Mouse (Mus musculus) kidney, adult 9 months (tissue): ENCODE measurements at regions not wholly inside any gene's neighbourhood (a gene's known extent, or its start where the extent isn't known, plus 50 kb on each side); places are given as distances from the start of the nearest gene placed in this dataset.

Source experiments
- DNase-seq: peaks from one replicate; pipeline ENCODE4 v3.0.0; 2022

DNA sequence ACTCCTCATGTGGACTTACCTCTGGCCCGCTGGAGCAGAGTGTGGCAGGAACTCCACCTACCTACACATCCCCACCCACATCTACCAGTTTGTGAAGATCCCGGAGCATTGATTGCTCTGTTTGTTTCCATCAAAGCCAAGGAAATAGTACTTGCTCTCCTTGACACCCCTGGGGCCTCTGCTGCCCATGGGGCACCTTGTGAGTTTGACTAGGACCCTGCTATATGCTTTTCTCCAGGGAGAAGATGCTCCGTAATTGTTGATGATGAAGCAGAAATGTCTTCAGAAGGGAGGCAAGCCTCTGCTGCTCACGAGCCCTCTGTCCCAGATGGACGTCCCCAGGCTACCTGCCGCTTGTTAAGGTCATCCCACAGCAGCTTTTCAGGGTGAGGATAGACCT lies 367.0 kb downstream of the Cd83 start:
- DNase-seq, result no peak

DNA sequence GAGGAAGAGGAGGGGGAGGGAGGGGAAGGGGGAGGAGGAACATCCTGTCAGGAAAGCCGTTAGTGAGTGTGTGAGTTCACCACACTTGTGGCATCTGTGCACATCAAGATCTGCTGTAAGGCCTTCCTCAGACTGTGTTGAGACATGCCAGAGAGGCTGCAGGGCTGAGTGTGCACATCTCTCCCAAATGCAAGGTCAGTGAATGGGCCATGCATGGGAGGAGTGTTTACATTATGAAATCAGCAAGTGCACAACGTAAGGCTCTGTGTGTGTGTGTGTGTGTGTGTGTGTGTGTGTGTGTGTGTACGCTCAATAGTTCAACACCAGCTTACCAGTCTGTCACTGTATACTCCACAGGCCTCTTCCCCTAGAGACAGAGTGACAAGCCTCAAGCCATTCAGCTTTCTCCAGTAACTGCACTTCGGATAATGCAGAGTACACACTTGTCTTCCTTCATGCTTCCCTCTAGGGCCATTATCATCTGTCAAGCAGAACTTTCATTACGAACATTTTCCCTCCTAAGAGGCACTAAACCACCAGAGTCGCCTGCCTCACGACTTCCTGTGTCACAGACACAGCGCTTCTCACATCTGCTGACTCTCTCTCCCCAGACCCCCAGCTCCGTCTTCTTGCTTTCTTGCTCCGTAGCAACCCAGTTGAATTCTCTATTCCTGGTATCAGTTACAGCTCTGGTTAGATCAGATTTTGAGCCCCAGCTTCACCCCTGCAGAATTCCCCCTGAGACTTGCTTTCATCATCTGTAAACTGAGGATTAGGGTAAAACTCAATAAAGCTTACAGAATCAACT lies 368.4 kb downstream of the Cd83 start:
- no peak for DNase-seq

DNA sequence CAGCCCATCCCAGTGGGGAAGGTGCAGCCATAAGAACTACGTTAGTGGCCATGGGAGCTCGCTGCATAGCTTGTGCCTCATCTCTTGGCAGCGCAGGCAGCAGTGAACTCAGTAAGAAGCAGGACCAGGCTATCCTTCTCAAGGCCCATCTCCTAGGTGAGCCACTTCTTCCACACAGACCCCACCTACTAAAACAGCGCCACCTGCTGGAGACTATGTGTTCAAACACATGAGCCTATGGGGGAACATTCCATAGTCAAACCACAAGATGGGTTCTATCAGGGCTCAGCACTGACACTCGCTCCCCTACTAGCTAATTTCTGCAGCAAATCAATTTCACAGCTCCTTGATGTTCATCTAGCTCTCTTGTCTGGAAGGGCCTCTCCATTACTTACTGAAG lies 369.2 kb downstream of the Cd83 start:
- no peak for DNase-seq

DNA sequence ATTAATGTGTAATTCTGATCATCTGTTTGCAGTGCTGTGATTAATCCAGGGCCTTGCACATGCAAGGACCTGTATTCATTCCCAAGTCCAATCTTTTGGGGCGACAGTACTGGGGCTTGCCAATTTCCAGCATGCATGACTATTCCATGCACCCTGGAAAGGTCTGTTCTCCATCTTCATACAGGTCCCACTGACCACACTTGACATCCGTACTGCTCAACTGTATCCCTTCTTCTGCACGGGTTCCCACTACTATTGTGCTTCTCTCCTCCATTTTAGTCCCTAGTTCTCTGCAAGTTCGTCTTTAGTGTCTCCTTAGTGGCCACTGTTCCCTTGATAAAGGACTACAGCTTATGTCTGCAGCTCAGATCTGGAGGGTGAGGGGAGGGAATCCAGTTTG lies 371.4 kb downstream of the Cd83 start:
- no peak for DNase-seq

DNA sequence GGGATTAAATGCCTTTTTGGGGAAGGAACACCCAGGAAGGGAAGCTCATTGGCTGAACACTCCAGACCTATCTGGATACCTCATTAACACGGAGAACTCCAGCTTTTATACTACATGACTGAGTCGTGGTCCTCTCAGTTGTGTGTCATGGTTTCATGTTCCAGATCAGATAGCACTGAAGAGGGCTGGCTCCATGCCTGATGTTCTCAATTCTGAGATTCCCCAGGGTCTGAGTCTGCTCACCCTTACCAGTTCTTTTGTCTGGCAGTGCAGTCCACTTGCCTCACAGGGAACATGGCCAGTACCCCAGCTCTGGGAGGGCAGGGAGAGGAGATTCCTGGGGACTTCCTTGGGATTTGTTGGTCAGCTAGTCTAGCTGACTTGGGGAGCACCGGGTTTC lies 372.0 kb downstream of the Cd83 start:
- no peak for DNase-seq

DNA sequence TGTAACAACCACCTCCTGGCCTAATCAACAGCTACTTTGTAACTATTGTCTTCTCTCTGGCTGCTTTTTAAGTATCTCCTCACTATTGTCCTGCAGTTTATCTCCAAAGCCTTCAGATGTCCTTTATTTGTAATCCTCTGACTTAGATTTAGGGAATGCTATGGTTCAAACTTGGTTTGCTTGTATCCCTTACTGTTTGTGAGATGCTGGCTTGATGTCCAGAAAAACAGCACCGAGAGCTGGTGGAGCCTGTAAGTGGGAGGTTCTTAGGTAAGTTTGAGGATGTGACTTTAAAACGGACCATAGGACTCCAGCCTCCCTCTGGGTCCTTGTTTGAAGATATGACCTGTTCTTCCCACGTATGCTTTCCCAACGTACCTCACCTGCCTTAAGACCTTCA lies 372.7 kb downstream of the Cd83 start:
- DNase-seq, result no peak

DNA sequence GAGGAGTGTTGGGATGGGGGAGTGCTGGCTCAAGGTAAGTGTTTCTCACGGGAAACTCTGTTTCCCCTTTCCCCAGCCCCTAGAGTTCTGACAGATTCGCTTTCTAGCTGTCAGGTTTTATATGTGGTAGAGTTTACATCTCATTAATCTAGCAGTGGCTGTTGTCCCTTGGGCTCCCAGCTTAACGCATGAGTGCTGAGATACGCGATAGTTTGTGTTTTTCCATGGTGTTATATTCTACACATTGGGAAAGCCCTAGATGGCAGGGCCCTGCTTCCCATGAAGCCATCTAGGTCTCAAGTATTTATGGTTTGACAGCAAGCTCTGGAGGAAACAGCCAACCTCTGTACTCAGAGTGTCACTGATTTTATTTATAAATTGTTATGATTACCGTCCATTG lies 373.8 kb downstream of the Cd83 start:
- DNase-seq, result no peak

DNA sequence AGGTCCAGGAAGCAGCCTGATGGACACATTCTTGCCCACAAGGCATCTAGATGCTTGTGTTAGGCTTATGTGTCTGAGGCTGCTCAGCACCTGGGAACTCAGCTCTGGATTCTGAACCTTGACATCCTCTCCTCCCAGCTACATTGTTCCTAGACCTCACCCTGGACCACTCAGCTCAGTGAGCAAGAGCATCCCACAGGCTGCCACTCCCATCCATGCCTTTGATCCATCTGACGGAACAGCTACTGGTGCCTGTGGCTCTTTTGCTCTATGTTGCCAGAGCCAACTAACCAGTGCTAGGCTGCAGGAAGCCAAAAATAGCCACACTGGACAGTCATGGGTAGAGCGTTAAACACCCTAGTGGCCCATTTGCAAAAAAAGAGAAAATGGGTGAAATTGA lies 374.8 kb downstream of the Cd83 start:
- DNase-seq, result no peak

DNA sequence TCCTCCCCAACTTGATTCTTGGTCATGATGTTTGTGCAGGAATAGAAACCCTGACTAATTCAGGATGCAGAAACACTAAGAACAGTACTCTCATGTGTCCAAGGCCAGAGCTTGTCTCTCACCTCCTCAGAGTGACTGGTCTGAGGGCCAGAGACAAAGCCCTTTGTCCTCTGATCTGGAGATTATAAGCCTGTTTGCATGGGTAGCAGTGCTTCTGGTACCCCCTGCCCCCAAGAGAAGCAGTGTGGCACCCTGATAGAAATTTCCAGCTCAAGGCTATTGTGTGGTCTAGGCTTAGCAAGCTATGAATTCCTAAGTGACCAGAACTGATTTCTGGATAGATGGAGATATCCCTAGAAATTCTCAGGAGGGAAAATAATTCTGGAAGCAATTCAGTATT lies 380.2 kb downstream of the Cd83 start:
- no peak for DNase-seq

DNA sequence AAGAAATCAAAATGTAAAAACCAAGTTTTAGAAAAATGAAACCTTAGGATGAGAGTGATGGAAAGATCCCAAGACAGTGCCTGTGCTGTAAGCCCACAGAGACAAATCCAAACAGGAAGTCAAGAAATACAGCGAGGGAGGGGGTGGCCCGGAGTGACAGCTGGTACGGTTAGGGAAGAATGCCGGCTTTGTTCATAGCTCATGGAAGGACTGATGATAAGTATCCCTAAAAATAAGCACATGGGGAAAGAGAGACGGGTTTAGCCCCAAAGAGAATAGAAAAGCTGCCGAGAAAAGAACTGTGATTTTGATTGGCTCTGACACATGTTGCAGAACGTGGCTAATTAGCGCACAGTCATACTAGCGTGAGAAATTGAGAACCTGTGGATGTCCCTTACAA lies 382.6 kb downstream of the Cd83 start:
- no peak for DNase-seq

DNA sequence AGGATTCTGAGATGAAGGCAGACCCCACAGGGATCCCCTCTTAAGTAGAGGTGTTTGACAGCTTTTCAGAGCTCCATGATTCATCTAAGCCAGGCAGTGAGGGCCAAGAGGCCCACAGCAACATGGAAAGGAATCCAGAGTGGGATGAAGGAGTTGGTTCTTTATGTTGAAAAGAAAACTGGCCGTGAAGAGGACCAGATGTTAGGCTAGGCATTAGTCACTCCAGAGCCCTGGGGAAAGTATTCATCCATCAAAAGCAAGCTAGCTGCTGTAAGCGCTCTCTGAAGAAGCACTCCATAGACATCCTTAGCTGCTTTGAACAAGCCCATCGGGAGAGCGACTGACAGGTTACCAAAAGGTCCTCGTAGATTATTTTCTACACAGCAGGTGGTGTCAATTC lies 383.6 kb downstream of the Cd83 start:
- DNase-seq, result no peak

DNA sequence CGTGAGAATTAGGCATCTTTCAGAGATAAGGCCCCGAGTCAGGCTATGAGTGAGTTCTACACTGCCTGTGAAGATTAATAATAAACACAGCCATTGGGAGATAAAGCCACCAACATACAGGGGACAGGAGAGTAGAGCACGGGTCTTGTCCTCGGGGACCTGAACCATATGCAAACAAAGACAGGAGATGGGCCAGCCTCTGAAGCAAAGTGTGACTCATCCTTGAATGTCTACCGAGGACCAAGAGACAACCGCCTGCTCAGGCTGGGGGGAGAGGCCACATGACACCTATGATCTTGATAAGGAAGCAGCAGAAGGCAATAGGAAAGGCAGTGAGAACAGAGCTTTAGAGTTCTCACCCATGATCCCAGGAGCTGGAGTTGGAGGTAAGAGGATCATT lies 387.1 kb downstream of the Cd83 start:
- DNase-seq, result no peak

DNA sequence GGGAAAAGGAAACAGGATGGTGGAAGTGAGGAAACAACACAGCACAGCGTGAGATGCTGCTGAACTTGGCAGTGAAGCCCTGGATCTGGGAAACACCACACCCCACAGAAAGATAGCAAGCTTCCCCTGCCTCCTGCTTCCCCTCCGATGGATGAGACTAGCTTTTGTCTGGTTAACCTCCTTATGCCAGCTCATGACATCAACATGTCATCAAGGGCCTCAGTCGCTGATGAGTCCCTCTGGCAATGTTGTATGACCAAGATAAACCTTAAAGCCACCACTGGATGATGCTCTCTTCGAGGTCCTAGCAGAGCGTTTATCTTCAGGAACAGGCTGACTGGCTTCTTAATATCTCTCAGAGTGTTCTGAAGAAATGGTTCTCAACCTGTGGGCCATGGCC lies 388.1 kb downstream of the Cd83 start:
- no peak for DNase-seq

DNA sequence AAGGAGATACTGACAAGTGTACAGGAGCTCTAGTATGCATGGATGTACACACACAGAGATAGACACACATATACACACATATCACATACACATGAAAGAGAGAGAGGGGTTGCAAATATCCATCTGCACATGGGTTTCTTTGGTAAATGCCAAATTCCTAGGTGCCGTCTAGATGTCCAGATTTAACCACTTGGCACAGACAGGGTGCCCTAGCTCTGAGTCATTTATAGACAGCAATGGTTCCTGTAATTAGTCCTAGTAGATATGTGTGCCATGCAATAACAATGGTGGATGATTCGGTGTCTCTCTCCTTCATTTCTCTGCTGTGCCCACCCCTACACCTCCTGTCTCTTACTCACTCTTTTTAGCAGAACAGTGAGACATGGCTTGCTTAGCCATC lies 389.7 kb downstream of the Cd83 start:
- no peak for DNase-seq

DNA sequence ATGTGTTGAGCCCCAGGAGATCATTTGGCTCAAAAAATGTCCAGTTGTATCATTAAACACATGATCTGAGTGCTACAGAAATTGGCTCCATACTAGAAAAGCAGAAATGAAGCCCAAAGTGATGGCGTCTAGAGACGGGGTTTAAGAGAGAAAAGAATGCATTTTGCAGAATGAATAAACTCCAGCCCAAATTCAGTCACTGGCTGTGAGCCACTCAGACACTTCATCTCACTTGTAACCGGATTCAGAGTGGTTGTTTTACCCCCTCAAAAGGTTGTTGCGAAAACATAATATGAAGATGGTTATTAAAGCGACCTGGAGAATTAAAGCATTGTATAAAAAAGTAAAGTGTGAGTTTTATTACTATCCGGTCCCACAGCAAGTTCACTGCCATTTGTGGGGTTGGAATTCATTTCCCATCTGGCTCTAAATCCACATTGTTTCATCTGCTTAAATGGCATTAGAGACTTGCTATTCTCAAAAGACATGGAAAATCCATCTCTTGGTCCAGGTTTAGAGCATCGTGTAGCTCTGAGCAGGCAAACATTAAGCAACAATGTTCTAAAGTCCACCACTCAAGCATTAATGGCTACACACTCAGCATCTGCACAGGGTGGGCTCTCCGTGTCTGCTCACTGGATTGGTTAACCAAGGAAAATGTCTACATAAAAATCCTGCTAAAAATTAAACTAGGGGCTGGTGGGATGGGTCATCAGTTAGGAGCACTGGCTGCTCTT lies 390.9 kb downstream of the Cd83 start:
- DNase-seq, result no peak

DNA sequence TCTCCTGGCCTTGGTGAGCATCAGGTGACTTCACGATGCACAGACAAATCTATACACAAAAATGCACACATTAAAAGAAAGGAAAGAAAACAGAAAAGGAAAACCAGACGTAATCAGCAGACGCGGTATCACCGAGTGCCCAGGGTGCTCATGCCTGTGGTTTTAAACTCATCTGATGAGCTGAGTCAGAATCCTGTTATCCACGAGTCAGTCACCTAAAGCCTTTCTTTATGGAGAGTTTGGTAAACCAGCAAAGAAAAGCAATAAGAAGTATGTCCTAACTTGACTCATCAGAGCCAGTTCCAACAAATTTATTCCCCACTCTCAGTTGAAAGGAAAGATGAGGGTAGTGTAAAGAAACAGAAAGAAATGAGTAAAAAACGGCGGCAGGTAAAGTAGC lies 391.5 kb downstream of the Cd83 start:
- no peak for DNase-seq

DNA sequence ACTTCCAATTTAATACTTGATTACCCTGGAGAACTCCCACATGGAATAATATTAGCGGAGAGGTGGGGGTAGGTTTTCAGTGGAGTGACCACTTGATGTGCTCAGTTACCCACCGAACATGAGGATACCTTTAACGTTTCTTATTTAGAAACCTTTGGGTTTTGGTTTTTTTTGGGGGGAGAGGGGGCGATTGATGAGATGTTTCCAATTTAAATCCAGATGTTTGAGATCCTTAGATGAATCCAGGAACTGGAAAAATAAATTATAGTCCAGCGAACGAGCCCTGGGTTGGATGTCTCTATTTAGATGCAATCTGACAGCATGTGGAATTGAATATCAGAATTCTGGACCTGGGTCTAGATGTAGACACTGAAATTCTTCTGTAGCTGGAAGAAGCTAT lies 393.4 kb downstream of the Cd83 start:
- no peak for DNase-seq

DNA sequence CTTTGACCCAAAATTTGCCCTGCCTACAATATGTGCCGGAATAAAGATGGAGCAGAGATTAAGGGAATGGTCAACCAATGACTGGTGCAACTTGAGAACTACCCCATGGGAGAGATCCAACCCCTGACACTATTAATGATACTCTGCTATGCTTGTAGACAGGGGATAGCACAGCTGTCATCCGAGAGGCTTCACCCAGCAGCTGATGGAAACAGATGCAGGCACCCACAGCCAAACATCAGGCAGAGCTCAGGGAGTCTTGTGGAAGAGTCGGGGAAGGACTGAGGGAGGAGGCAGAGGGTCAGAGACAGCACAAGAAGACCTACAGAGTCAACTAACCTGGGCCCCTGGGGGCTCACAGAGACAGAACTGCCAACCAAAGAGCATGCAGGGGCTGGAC lies 395.8 kb downstream of the Cd83 start:
- DNase-seq, result no peak

DNA sequence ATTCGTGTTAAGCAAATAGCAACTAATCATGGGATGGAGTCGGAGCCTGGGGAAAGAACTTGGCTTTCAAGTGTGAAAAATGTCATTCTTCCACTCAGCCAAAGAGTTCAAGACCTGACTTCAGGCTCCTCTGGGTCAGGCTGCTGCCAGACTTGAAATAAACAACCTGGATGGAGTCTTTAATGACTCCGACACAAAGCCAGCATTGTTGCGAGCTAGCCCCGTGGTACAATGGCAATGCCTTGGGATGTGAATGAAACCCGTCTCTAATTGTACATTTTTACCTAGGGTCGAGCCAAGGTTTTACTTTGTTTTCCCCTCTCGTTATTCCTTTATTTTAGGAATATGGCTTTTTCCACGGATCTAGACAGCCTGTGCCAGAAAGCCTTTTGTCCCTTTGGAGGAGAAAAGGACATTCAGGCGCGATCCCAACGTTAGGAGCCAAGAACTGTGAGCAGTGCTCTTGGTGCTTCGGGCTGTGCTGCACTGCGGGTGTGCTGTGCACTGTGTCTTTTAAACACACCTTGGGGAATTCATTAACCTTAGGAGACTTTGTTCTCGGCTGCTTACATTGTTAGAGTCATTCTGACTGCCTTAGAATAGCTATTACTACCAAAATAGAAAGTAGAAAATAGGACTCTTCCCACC lies 398.1 kb downstream of the Cd83 start:
- DNase-seq, result peak; percentile 36

DNA sequence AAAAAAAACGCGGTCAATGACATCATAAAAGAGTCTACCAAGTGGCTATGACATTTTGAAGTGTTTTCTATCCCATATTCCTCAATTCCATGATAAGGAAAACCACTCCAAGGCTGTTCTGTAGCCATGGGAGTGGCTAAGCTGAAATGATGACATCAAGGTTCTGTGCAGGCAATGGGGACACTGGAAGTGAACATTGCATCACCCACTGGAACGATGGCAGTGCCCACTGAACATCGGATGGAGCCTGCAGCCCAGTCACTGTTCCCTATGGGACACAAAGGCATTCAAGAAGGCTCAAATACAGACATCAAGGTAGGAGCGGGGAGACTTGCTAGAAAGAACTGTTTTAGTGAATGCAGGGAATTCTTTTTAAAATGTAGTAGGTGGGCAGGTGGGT lies 410.8 kb downstream of the Cd83 start:
- no peak for DNase-seq

DNA sequence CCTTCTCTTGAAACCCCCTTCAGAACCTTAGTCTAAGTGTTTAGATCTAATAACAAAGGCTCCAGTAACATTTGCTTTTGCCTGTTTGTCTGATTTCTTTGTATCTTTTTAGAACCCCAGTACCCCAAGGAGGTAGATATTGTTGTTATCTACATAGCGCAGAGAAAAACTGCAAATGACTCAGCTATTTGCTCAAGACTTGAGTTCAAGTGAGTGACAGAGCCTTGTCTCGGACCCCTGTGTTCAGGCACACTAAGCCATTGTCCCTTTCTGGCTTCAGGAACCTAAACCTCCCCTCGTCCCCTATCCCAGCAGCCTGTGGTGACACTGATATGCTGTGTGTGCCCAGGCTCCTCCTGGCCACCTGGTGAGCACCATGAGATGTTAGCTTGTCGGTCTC lies 421.5 kb downstream of the Cd83 start:
- no peak for DNase-seq

DNA sequence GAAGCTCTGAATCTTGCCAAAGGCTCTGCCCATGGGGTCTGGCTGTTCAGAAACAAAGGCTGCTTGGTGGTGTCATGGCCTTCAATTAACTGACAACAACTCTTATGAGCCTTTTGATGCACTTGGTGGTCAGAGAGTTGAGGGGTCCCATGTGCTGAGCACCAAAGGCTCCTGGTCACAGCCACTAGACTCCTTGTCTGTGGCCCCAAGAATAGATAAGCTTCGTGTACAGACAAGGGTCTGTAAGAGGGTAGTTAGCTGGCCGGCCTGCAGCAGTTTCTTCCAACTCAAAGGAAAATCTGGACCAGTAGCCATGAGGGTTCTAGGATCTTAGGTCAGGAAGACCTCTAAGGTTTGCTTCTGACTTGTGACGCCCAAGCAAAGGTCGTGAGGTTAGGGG lies 421.9 kb downstream of the Cd83 start:
- no peak for DNase-seq

DNA sequence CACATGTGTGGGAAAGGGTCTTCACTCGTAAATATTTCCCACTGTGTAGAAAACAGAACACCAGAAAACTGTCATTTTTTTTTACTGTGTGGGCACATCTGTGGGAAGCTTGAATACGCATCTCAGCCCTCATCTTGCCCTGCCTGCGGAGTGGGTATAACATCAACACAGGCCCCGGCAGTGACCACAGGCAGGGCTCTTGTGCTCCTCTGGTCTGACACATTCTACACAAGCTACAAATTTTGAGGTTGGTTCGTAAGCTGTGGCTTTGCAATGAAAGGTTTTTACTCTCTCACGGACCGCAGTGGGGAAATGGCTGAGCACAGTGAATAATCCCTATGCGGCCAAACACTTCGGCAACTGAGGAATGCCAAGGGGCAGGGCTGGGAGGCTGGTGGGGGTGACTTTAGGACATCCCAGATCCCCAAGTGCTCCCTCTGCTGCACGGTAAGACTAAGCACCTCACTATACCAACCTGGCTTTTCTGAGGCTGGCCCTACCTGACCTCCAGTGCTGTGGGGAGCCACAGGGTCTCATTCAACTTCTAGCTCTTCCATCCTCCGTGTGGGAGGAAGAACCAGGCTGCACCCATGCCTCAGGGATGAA lies 422.9 kb downstream of the Cd83 start:
- DNase-seq, result no peak

DNA sequence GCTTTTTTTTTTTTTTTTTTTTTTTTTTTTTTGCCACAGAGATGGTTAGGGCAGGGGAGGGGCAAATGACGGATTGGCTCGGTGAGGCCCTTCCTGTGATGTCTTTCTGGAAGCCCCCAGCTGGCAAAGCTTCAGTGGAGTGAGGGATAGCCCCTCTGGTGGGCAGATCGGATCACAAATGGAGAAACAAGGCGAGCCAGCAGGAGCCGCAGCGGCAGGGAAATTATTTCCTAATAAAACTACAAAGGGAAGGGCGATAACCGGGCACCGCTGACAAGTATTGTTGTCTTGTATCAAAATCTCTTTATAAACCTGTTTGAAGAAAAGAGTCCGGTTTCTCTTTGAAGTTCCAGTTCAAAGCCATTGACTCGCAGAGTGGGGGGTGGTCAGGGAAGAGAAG lies 424.5 kb downstream of the Cd83 start:
- DNase-seq, result no peak
